Mouse (Mus musculus) erythroblast, adult 5-6 weeks (primary cell): ENCODE results near the gene Cenpf. TPM values are rescaled to one million over a fixed set of nuclear protein-coding genes. Genes with fewer than 3 reads are reported as not detected.
"Not testable (repeated sequence)": the region's sequence is repeated elsewhere in the genome, so short reads cannot be mapped to it uniquely, and the experiment has no call there.

Experiments used
- ATAC-seq: replicated peaks from 2 replicates; pipeline ENCODE4 v1.8.0; 2016; ENCODE audit warnings: moderate number of reproducible peaks, mild to moderate bottlenecking, moderate TSS enrichment, inconsistent platforms; ENCODE audit not compliant: poor library complexity, low FRiP score, severe bottlenecking
- total RNA-seq, 2 experiments: library from RNA; stranded (forward) in 1 of 2; stranded (reverse) in 1 of 2; fragments of 150-400 nt in 1 of 2; fragments of 200-764, 138-1000 nt in 1 of 2; gene quantifications; 2 replicates each; pipeline versions ENCODE4 v1.2.3 to v1.2.4; 2015 to 2017; ENCODE audit warnings: low replicate concordance in 2 of 2

Gene Cenpf
- total RNA-seq, 2 experiments from 2014 or later, result 67.6 to 108 TPM

GRCm38 (mm10) chr1:189698416-189698815 is 10.5 kb upstream of the Cenpf start:
- ATAC-seq, result no peak

- ATAC-seq, result peak; percentile 78
Observed at GRCm38 (mm10) chr1:189695321-189695720, 7.4 kb upstream of the Cenpf start.

- ATAC-seq, result no peak
Observed at GRCm38 (mm10) chr1:189694391-189694790, 6.5 kb upstream of the Cenpf start.

GRCm38 (mm10) chr1:189692442-189692841 is 4.6 kb upstream of the Cenpf start:
- not testable (repeated sequence) for ATAC-seq

GRCm38 (mm10) chr1:189689050-189689833 is 1.4 kb upstream of the Cenpf start:
- ATAC-seq, result no peak

- ATAC-seq, result no peak
Observed at GRCm38 (mm10) chr1:189688388-189688750, 483 bp upstream of the Cenpf start.

GRCm38 (mm10) chr1:189686025-189686424 is 1.9 kb downstream of the Cenpf start:
- ATAC-seq, result no peak

- no peak for ATAC-seq
Observed at GRCm38 (mm10) chr1:189684786-189685415, 3.0 kb downstream of the Cenpf start.

GRCm38 (mm10) chr1:189679555-189679954 is 8.3 kb downstream of the Cenpf start:
- ATAC-seq, result no peak

GRCm38 (mm10) chr1:189675953-189676352 is 11.9 kb downstream of the Cenpf start:
- no peak for ATAC-seq

GRCm38 (mm10) chr1:189675421-189675820 is 12.5 kb downstream of the Cenpf start:
- no peak for ATAC-seq

GRCm38 (mm10) chr1:189665966-189666365 is 21.9 kb downstream of the Cenpf start:
- no peak for ATAC-seq

- no peak for ATAC-seq
Observed at GRCm38 (mm10) chr1:189664873-189665144, 23.1 kb downstream of the Cenpf start.

- ATAC-seq, result no peak
Observed at GRCm38 (mm10) chr1:189664061-189664872, 23.6 kb downstream of the Cenpf start.

GRCm38 (mm10) chr1:189663437-189663836 is 24.4 kb downstream of the Cenpf start:
- ATAC-seq, result no peak

GRCm38 (mm10) chr1:189661856-189662255 is 26.0 kb downstream of the Cenpf start:
- no peak for ATAC-seq

- ATAC-seq, result no peak
Observed at GRCm38 (mm10) chr1:189657406-189657805, 30.5 kb downstream of the Cenpf start.

- no peak for ATAC-seq
Observed at GRCm38 (mm10) chr1:189653746-189654145, 34.1 kb downstream of the Cenpf start.

GRCm38 (mm10) chr1:189646597-189646996 is 41.3 kb downstream of the Cenpf start:
- no peak for ATAC-seq

- ATAC-seq, result no peak
Observed at GRCm38 (mm10) chr1:189645371-189645770, 42.5 kb downstream of the Cenpf start.
